Mouse (Mus musculus): ENCODE data around the gene Gse1. TPM values are rescaled to one million over a fixed set of nuclear protein-coding genes. Genes with fewer than 3 reads are reported as not detected.

Gene Gse1
- polyA plus RNA-seq, 1 experiment from 2014 or later, result 14.3 TPM

- H3K9ac ChIP-seq, result no peak overlapping the region
- no peak for ATAC-seq (ENCODE audit: insufficient read depth)
- WGBS, result 60% methylated on average over 15 of the region's 15 CpGs
These were observed 62.4 kb downstream of the Gse1 start for GRCm38 (mm10) chr8:120290614-120291013.

GRCm38 (mm10) chr8:120291650-120292049 lies 63.4 kb downstream of the Gse1 start:
- TF ChIP-seq CTCF (IDR thresholded peaks at IDR 0.05; ENCODE audit: low read depth), result no peak
- H3K27ac ChIP-seq (ENCODE audit: low read depth), result no peak overlapping the region
- peaks cover 55% of the 10 kb centered on the region for H3K4me1 ChIP-seq (ENCODE audit: insufficient read depth)
- no peak overlapping the region for H3K9ac ChIP-seq
- no peaks in the 10 kb centered on the region for H3K27me3 ChIP-seq (ENCODE audit: insufficient read depth, low read length)
- no peak overlapping the region for H3K4me3 ChIP-seq (ENCODE audit: low read depth, low read length)
- H3K4me2 ChIP-seq, result peak overlapping the region; percentile 10; the same call in 1 of the 2 replicates
- WGBS, result 78% methylated on average over 9 of the region's 9 CpGs
- H3K9me3 ChIP-seq (ENCODE audit: low read depth, low read length), result no peaks in the 10 kb centered on the region
- DNase-seq, result no peak
- no peaks in the 10 kb centered on the region for H3K36me3 ChIP-seq (ENCODE audit: insufficient read depth)
- no peak for ATAC-seq (ENCODE audit: insufficient read depth)

More at GRCm38 (mm10) chr8:120290614-120291013, 62.4 kb downstream of the Gse1 start:
- H3K27ac ChIP-seq (ENCODE audit: low read depth), result no peak overlapping the region
- peaks cover 51% of the 10 kb centered on the region for H3K4me1 ChIP-seq (ENCODE audit: insufficient read depth)
- no peak for TF ChIP-seq CTCF (IDR thresholded peaks at IDR 0.05; ENCODE audit: low read depth)
- no peaks in the 10 kb centered on the region for H3K27me3 ChIP-seq (ENCODE audit: insufficient read depth, low read length)
- no peak overlapping the region for H3K4me2 ChIP-seq
- no peak overlapping the region for H3K4me3 ChIP-seq (ENCODE audit: low read depth, low read length)
- no peak for DNase-seq
- H3K36me3 ChIP-seq (ENCODE audit: insufficient read depth), result no peaks in the 10 kb centered on the region
- no peaks in the 10 kb centered on the region for H3K9me3 ChIP-seq (ENCODE audit: low read depth, low read length)

- no peak for TF ChIP-seq CTCF (IDR thresholded peaks at IDR 0.05; ENCODE audit: low read depth)
- Histone ChIP-seq H3K9ac (peak overlapping the region; percentile 36), H3K36me3 (ENCODE audit: insufficient read depth) (no peaks in the 10 kb centered on the region), H3K4me3 (ENCODE audit: low read depth, low read length) (peak overlapping the region; percentile 12; the same call in 1 of the 2 replicates), H3K27ac (ENCODE audit: low read depth) (peak overlapping the region; percentile 58), H3K4me1 (ENCODE audit: insufficient read depth) (peaks cover 61% of the 10 kb centered on the region), H3K4me2 (peak overlapping the region; percentile 18; the same call in 1 of the 2 replicates), H3K9me3 (ENCODE audit: low read depth, low read length) (no peaks in the 10 kb centered on the region), H3K27me3 (ENCODE audit: insufficient read depth, low read length) (no peaks in the 10 kb centered on the region)
- WGBS, result 51% methylated on average over 8 of the region's 8 CpGs
- ATAC-seq (ENCODE audit: insufficient read depth) (no peak), DNase-seq (no peak)
These were observed 64.3 kb downstream of the Gse1 start for GRCm38 (mm10) chr8:120292316-120293107.

GRCm38 (mm10) chr8:120293421-120294357 lies 65.4 kb downstream of the Gse1 start:
- H3K36me3 ChIP-seq (ENCODE audit: insufficient read depth), result no peaks in the 10 kb centered on the region
- H3K4me1 ChIP-seq (ENCODE audit: insufficient read depth), result peaks cover 54% of the 10 kb centered on the region
- peak overlapping the region; percentile 29; the same call in 1 of the 2 replicates for H3K4me2 ChIP-seq
- ATAC-seq (ENCODE audit: insufficient read depth) (no peak), DNase-seq (no peak)
- peak overlapping the region; percentile 36; the same call in 1 of the 2 replicates for H3K9ac ChIP-seq
- TF ChIP-seq CTCF (IDR thresholded peaks at IDR 0.05; ENCODE audit: low read depth), result no peak
- H3K27me3 ChIP-seq (ENCODE audit: insufficient read depth, low read length), result no peaks in the 10 kb centered on the region
- H3K27ac ChIP-seq (ENCODE audit: low read depth), result peak overlapping the region; percentile 58
- WGBS, result 54% methylated on average over 18 of the region's 18 CpGs
- H3K9me3 ChIP-seq (ENCODE audit: low read depth, low read length), result no peaks in the 10 kb centered on the region
- peak overlapping the region; percentile 12; the same call in 1 of the 2 replicates for H3K4me3 ChIP-seq (ENCODE audit: low read depth, low read length)

- Histone ChIP-seq H3K9ac (0 out of 2 replicates have a peak overlapping the region, but pooled peaks have one; percentile 0), H3K4me2 (peak overlapping the region; percentile 43; the same call in 1 of the 2 replicates), H3K36me3 (ENCODE audit: insufficient read depth) (no peaks in the 10 kb centered on the region), H3K9me3 (ENCODE audit: low read depth, low read length) (no peaks in the 10 kb centered on the region), H3K27ac (ENCODE audit: low read depth) (0 out of 2 replicates have a peak overlapping the region, but pooled peaks have one; percentile 22), H3K4me3 (ENCODE audit: low read depth, low read length) (no peak overlapping the region), H3K27me3 (ENCODE audit: insufficient read depth, low read length) (no peaks in the 10 kb centered on the region), H3K4me1 (ENCODE audit: insufficient read depth) (peaks cover 48% of the 10 kb centered on the region)
- TF ChIP-seq CTCF (IDR thresholded peaks at IDR 0.05; ENCODE audit: low read depth), result no peak
- ATAC-seq (ENCODE audit: insufficient read depth), result peak; percentile 25; the same call in 1 of the 2 replicates
- DNase-seq, result peak; percentile 57
- 25% methylated on average over 16 of the region's 17 CpGs for WGBS
These were observed 67.0 kb downstream of the Gse1 start for GRCm38 (mm10) chr8:120294982-120295870.

DNA sequence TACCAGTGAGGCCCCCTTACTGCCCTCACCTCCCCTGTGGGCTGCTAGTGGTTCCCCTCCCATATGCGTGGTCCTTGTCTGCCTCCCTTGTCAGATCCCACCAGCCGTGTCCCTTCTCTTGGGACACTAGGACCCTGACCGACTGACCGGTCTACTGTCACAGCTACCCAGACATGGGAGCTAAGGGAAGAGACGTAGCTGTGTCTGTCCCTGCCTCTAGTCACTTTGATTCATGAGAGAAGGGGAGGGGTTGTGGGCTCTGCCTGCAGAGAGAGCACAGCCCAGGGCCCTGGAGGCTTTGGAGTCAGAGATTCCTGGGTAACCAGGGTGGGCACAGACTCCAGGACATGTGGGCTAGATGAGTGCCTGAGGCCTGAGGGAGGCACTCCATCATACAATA lies 68.7 kb downstream of the Gse1 start:
- no peak overlapping the region for H3K27ac ChIP-seq (ENCODE audit: low read depth)
- TF ChIP-seq CTCF (IDR thresholded peaks at IDR 0.05; ENCODE audit: low read depth), result no peak
- H3K4me1 ChIP-seq (ENCODE audit: insufficient read depth), result peaks cover 48% of the 10 kb centered on the region
- H3K4me2 ChIP-seq, result no peak overlapping the region
- DNase-seq, result peak; percentile 53
- H3K9ac ChIP-seq, result no peak overlapping the region
- no peaks in the 10 kb centered on the region for H3K36me3 ChIP-seq (ENCODE audit: insufficient read depth)
- no peaks in the 10 kb centered on the region for H3K9me3 ChIP-seq (ENCODE audit: low read depth, low read length)
- ATAC-seq (ENCODE audit: insufficient read depth), result no peak
- 28% methylated on average over 5 of the region's 5 CpGs for WGBS
- H3K4me3 ChIP-seq (ENCODE audit: low read depth, low read length), result no peak overlapping the region
- no peaks in the 10 kb centered on the region for H3K27me3 ChIP-seq (ENCODE audit: insufficient read depth, low read length)

Measured in lung, embryonic 14.5 days (tissue).